Mouse (Mus musculus) heart, embryonic 11.5 days (tissue): ENCODE results near the gene Sapcd2. TPM values are rescaled to one million over a fixed set of nuclear protein-coding genes. Genes with fewer than 3 reads are reported as not detected.

Experiments
- ATAC-seq: fragments of 200-750 bp; cut with Nextera tagmentation; replicated peaks from 2 replicates; pipeline ENCODE4 v1.8.0; 2017; ENCODE audit warnings: moderate library complexity; ENCODE audit not compliant: insufficient number of reproducible peaks, low FRiP score, low TSS enrichment
- H3K27ac ChIP-seq: fragments of 300-500 bp; sonication (generic); 2 replicates; pipeline ENCODE4 v1.5.1; 2014; ENCODE audit warnings: mild to moderate bottlenecking, low read depth, low read length
- H3K27me3 ChIP-seq: fragments of 300-500 bp; sonication (generic); 2 replicates; pipeline ENCODE4 v1.6.1; 2014; ENCODE audit warnings: mild to moderate bottlenecking, low read length, mixed read lengths; ENCODE audit not compliant: control insufficient read depth, insufficient read depth
- H3K36me3 ChIP-seq: fragments of 300-500 bp; sonication (generic); 2 replicates; pipeline ENCODE4 v1.6.1; 2014; ENCODE audit warnings: mild to moderate bottlenecking, low read length, moderate library complexity, mixed read lengths; ENCODE audit not compliant: control insufficient read depth, insufficient read depth
- H3K4me1 ChIP-seq: fragments of 300-500 bp; sonication (generic); 2 replicates; pipeline ENCODE4 v1.6.1; 2014; ENCODE audit warnings: low read length; ENCODE audit not compliant: control insufficient read depth, insufficient read depth
- H3K4me2 ChIP-seq: fragments of 300-500 bp; sonication (generic); 2 replicates; pipeline ENCODE4 v1.6.1; 2014; ENCODE audit warnings: mild to moderate bottlenecking, moderate library complexity
- H3K4me3 ChIP-seq: fragments of 300-500 bp; sonication (generic); 2 replicates; pipeline ENCODE4 v1.5.1; 2014; ENCODE audit warnings: low read depth, low read length
- H3K9ac ChIP-seq: fragments of 300-500 bp; sonication (generic); 2 replicates; pipeline ENCODE4 v1.6.1; 2014; ENCODE audit warnings: mild to moderate bottlenecking, low read depth, low read length, moderate library complexity
- H3K9me3 ChIP-seq: fragments of 300-500 bp; sonication (generic); replicated peaks from 2 replicates; pipeline ENCODE4 v1.6.1; 2016; ENCODE audit warnings: low read length; ENCODE audit not compliant: control insufficient read depth
- WGBS: fragments of 180-500 bp; shearing (Covaris S2); extraction: QIAGEN DNeasy Blood & Tissue Kit; methylation state at CpG from one replicate; pipeline ENCODE4 v1.1.7; 2014; ENCODE audit not compliant: insufficient replicate concordance; 5-methylcytosine and 5-hydroxymethylcytosine counted together
- polyA plus RNA-seq: library from polyadenylated mRNA; unstranded; fragments of >200 nt; fragmentation: Nextera tagmentation; extraction: Ambion mirVana; gene quantifications from 2 replicates; pipeline ENCODE4 v1.2.1, GENCODE M21; 2014

Gene Sapcd2
- polyA plus RNA-seq, result 16.0 and 18.2 TPM in 2 replicates

DNA sequence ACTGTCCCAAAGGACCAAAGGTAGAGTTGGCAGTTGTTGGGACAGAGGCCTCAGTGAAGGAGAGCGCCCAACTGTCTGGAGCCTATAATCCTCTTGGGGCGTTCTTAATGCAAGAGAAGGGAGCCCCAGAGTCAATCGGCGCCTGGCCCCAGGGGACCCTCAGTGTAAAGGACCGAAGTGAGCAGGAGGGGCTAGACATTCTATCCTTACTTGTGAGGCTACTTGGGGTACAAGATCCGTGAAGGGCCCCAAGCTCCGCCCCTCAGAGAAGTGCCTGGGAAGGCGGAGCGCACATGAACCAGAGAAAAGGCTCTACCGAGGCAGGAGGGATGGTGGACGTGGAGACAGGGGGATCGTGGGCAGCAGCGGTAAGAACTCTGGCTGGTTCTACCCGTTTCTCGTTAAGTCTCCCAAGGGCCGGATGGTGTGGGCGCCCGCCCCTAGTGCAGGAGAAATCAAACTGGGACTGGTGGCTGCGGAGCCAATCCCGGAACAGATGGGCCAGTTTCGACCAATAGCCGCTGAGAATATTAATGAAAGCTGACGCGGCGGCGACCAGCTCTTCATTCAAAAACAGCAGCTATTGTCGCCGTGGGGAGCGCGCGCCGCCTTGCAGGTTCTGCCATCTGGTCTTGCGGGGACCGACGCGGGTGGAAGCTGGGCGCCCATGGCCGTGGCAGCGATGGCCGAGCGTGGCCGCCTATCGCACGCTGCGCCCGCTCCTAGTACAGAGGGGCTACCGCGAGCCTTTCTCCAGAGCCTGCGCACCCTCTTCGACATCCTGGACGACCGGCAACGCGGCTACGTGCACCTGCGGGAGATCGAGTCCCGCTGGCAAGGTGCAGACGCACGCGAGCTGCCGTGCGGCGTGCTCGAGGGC, at the start of gene Sapcd2:
Sapcd2 (plus strand) TSS at position 558 of the 880 bp plus-strand sequence.
- under 1% methylated on average over 65 of the region's 65 CpGs for WGBS

DNA sequence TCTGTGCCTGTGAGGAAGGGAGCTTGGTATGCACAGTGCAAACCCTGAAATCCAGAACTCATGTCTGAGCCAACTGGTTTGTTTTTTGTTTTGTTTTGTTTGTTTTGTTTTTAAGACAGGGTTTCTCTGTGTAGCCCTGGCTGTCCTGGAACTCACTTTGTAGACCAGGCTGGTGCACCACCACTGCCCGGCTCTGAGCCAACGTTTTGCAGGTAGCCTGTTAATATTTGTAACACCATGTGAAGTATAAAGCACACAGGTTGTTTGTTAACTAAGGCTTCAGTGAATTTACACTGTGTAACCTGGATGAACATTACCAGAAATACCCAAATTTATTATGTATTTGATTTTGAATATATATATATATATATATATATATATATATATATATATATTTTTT, 46.1 kb upstream of the Sapcd2 start:
- Histone ChIP-seq H3K4me3 (no peak overlapping the region), H3K9ac (no peak overlapping the region), H3K27ac (no peak overlapping the region), H3K36me3 (no peaks in the 10 kb centered on the region), H3K4me1 (no peaks in the 10 kb centered on the region), H3K9me3 (no peaks in the 10 kb centered on the region), H3K27me3 (peaks cover 10% of the 10 kb centered on the region), H3K4me2 (no peak overlapping the region)
- no peak for ATAC-seq
- WGBS, result 67% methylated on average over 2 of the region's 2 CpGs

More for the DNA sequence above, at the start of gene Sapcd2:
- H3K9ac ChIP-seq, result peak within 1 kb of the TSS; percentile 77
- peak within 1 kb of the TSS; percentile 73 for H3K27ac ChIP-seq
- peak within 1 kb of the TSS; percentile 92 for H3K4me2 ChIP-seq
- H3K9me3 ChIP-seq, result no peaks in the 10 kb centered on the region
- peak within 1 kb of the TSS; percentile 68 for H3K4me3 ChIP-seq
- H3K36me3 ChIP-seq, result peaks cover 2% of the 10 kb centered on the region; the same call in 1 of the 2 replicates
- ATAC-seq, result peak; percentile 83
- peaks cover 11% of the 10 kb centered on the region for H3K4me1 ChIP-seq
- H3K27me3 ChIP-seq, result peaks cover 10% of the 10 kb centered on the region

DNA sequence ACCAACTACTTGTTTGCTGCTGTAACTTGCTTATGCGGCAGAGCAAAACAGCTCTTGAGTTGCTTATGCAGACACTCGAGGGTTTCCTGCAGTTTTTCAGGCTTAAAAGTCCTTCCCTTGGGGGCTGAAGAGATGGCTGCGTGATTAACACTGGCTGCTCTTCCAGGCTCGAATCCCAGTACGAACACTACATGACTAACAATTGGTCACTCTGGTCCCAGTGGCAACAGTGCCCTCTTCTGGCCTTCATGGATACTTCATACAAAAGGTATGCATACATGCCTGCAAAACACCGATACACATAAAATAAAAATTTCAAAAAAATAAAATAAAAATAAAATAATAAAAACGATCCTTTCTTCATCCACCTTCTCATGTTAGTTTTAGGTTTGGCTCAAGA, 43.7 kb upstream of the Sapcd2 start:
- H3K4me1 ChIP-seq, result peaks cover 4% of the 10 kb centered on the region
- no peak for ATAC-seq
- no peak overlapping the region for H3K9ac ChIP-seq
- 40% methylated on average over 7 of the region's 7 CpGs for WGBS
- no peaks in the 10 kb centered on the region for H3K36me3 ChIP-seq
- H3K27me3 ChIP-seq, result 0 out of 2 replicates have a peak, but pooled peaks cover 3% of the 10 kb centered on the region
- H3K4me3 ChIP-seq, result no peak overlapping the region
- no peak overlapping the region for H3K27ac ChIP-seq
- no peak overlapping the region for H3K4me2 ChIP-seq
- no peaks in the 10 kb centered on the region for H3K9me3 ChIP-seq

DNA sequence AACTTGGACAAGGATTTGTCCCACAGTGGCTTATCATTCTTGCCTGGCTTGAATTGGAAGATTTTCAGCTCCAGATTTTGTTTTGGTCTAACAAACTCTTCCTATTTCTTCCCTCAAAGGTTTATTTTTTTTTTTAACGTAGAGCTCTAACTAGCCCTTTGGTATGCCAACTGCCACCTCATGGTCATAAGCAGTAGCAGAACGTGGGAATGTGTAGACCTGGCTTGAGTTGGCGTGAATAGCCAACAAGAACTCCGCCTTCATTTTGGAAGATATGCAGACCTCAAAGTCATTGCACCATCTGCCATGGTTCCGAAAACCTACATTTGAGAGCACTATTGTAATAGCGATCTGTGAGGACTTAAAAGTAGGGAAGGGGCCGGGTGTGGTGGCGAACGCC, 40.7 kb upstream of the Sapcd2 start:
- Histone ChIP-seq H3K4me1 (peaks cover 8% of the 10 kb centered on the region), H3K27me3 (no peaks in the 10 kb centered on the region), H3K27ac (no peak overlapping the region), H3K36me3 (peaks cover 16% of the 10 kb centered on the region), H3K4me2 (peak overlapping the region; percentile 97), H3K9me3 (no peaks in the 10 kb centered on the region), H3K4me3 (peak overlapping the region; percentile 96), H3K9ac (peak overlapping the region; percentile 97)
- 52% methylated on average over 9 of the region's 9 CpGs for WGBS
- no peak for ATAC-seq

DNA sequence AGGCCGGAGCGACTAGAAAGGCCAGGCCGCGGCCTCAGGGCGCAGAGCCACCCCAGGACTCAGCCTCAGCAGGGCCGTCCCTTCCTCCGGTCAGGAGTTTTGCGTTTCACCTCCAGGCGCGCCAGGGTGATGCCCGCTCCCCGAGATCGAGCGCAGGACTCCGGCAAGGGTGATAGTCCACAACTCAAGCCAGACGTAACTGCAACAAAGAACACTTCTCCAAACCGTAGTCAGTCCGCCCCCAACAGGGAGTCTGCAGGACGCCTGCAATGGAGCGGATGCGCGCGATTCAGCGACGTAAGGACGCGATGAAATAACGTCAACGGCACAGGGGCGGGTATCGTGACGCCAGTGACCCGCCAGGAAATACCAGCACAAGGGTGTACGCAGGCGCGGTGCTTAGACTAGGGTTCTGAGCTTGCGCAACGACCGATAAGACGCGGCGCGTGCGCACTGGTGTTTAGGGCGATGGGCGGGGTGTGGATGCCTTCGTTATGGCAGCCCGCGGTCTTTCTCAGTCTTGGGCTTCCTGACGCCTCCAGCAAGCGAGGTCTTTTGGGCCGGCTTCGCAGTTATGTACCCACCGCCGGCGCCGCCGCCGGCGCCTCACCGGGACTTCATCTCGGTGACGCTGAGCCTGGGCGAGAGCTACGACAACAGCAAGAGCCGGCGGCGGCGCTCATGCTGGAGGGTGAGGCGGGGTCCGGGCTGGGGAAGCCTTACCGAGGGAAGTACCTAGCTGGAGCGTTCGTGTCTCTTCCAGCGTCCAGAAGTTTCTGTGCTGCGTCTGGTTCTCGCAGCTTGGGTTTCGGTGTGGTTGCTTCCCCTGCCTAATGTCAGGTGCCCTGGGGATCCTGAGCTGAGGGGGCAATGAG, 39.6 kb upstream of the Sapcd2 start, which contains the start of gene Man1b1:
Man1b1 (plus strand) TSS at position 53 of the 875 bp plus-strand sequence.
- WGBS, result under 1% methylated on average over 76 of the region's 78 CpGs
- peaks cover 8% of the 10 kb centered on the region for H3K4me1 ChIP-seq
- peak; percentile 94 for ATAC-seq
- no peaks in the 10 kb centered on the region for H3K9me3 ChIP-seq
- H3K36me3 ChIP-seq, result peaks cover 23% of the 10 kb centered on the region
- peak within 1 kb of the TSS; percentile 96 for H3K4me3 ChIP-seq
- peak within 1 kb of the TSS; percentile 97 for H3K9ac ChIP-seq
- no peaks in the 10 kb centered on the region for H3K27me3 ChIP-seq
- peak within 1 kb of the TSS; percentile 92 for H3K27ac ChIP-seq
- H3K4me2 ChIP-seq, result peak within 1 kb of the TSS; percentile 97

DNA sequence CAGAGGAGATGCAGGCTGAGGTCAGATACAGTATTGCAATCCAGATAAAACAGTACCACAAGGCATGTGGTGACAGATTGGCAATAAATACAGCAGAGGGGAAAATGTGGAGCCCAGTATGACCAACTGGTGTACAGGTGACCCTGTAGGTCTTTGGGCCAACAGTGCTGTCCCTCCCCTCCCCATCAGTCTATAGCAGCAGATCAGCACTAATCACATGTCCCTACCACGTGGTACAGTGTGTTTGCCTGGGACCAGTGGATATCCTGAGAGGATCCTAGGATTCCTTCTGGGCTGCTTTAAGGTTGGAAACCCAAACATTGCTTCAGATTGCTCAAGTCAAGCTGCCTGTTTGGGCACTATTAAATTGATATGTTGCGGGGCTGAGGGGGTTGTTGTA, 38.6 kb upstream of the Sapcd2 start:
- 81% methylated on average over 2 of the region's 2 CpGs for WGBS
- Histone ChIP-seq H3K4me2 (peak overlapping the region; percentile 97), H3K36me3 (peaks cover 30% of the 10 kb centered on the region), H3K9ac (peak overlapping the region; percentile 89), H3K9me3 (no peaks in the 10 kb centered on the region), H3K4me3 (peak overlapping the region; percentile 96), H3K27me3 (no peaks in the 10 kb centered on the region), H3K4me1 (peaks cover 8% of the 10 kb centered on the region), H3K27ac (no peak overlapping the region)
- no peak for ATAC-seq

GRCm38 (mm10) chr2:25338303-25338702, 33.8 kb upstream of the Sapcd2 start:
- WGBS, result 93% methylated on average over 6 of the region's 6 CpGs
- no peaks in the 10 kb centered on the region for H3K27me3 ChIP-seq
- peaks cover 35% of the 10 kb centered on the region for H3K36me3 ChIP-seq

GRCm38 (mm10) chr2:25348162-25348561, 24.0 kb upstream of the Sapcd2 start:
- ATAC-seq, result no peak
- no peaks in the 10 kb centered on the region for H3K9me3 ChIP-seq
- H3K4me2 ChIP-seq, result no peak overlapping the region
- no peaks in the 10 kb centered on the region for H3K27me3 ChIP-seq
- no peaks in the 10 kb centered on the region for H3K4me1 ChIP-seq
- H3K4me3 ChIP-seq, result no peak overlapping the region
- no peak overlapping the region for H3K9ac ChIP-seq
- 93% methylated on average over 7 of the region's 7 CpGs for WGBS
- H3K27ac ChIP-seq, result no peak overlapping the region
- peaks cover 45% of the 10 kb centered on the region for H3K36me3 ChIP-seq

More at GRCm38 (mm10) chr2:25338303-25338702, 33.8 kb upstream of the Sapcd2 start:
- ATAC-seq, result no peak
- no peak overlapping the region for H3K4me2 ChIP-seq
- no peak overlapping the region for H3K4me3 ChIP-seq
- no peaks in the 10 kb centered on the region for H3K9me3 ChIP-seq
- no peak overlapping the region for H3K9ac ChIP-seq
- no peak overlapping the region for H3K27ac ChIP-seq
- peaks cover 6% of the 10 kb centered on the region for H3K4me1 ChIP-seq
